Mouse (Mus musculus): ENCODE measurements around the gene Ajm1. TPM values are rescaled to one million over a fixed set of nuclear protein-coding genes. Genes with fewer than 3 reads are reported as not detected.
"Not testable (repeated sequence)": the region's sequence is repeated elsewhere in the genome, so short reads cannot be mapped to it uniquely, and the experiment has no call there.

Ajm1 gene
- polyA plus RNA-seq, 1 experiment: 0.11 TPM

DNA sequence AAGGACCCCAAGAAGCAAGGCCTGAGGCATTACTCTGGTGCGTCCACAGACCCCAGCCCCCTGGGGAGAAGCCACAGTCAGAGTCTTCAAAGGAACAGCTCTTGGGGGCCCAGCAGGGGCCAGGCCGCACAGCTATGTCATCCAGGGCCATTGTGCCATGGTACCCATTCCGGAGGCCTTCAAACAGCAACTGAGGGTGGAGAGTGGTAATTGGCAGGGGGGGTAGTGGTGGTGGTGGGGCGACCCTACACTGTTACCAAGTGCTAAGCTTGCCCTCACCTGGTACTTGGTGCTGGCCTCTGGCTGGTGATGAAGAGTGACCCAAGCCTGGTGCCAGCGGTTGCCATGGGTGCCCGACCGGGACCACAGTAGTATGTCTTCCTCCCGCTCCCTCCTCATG lies 15.8 kb downstream of the Ajm1 start:
- no peaks in the 10 kb centered on the region for H3K27me3 ChIP-seq (ENCODE audit: control insufficient read depth, insufficient read depth, low read length)
- H3K27ac ChIP-seq (ENCODE audit: control insufficient read depth, insufficient read depth, low read depth, low read length): no peak overlapping the region
- peaks cover 2% of the 10 kb centered on the region; the same call in 1 of the 2 replicates for H3K4me1 ChIP-seq (ENCODE audit: control insufficient read depth, insufficient read depth, low read length)
- no peaks in the 10 kb centered on the region; the same call in 1 of the 2 replicates for H3K36me3 ChIP-seq (ENCODE audit: control insufficient read depth, insufficient read depth, low read length)
- H3K4me3 ChIP-seq (ENCODE audit: control insufficient read depth, low read depth, low read length): no peak overlapping the region
- TF ChIP-seq POLR2A (IDR thresholded peaks at IDR 0.05; ENCODE audit: control insufficient read depth, low read depth, low read length): no peak
- TF ChIP-seq CTCF (IDR thresholded peaks at IDR 0.05; ENCODE audit: control insufficient read depth, insufficient read depth, insufficient replicate concordance, low read depth, low read length): no peak

DNA sequence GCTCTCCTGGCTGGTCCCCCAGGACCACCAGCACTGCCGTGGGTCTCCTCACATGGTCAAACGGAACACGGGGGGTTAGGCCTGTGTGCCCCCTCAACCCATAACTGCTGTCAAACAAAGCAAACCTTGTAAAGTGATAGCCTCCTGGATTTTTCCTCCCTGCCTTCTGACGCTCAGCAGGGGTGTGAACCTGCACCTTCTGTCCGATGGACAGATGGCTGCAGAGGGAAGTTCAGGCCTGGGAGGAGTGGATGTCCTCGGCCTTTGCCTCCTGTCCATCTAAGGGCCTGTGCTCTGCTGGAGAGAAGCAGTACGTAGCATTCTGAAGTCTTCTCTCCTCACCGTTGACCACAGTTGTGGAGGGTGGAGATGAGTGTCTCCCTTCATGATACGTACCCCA lies 19.6 kb downstream of the Ajm1 start:
- H3K27me3 ChIP-seq (ENCODE audit: control insufficient read depth, insufficient read depth, low read length): no peaks in the 10 kb centered on the region

DNA sequence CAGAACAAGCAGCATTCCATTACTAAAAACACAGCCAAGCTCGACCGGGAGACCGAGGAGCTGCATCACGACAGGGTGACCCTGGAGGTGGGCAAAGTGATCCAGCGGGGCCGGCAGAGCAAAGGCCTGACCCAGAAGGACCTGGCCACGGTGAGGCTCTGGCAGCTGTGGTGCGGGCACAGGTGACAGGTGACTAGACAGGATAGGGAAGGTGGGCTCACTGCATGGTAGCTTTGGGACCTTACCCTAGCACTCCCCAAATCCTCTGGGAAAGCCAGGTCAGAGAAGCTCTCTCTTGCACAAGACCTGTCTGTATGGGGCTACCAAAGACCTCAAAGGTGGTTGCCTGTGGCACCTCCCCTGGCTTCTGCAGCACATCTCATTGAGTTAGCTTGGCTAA lies 21.0 kb downstream of the Ajm1 start:
- TF ChIP-seq POLR2A (IDR thresholded peaks at IDR 0.05; ENCODE audit: control insufficient read depth, low read depth, low read length): no peak
- TF ChIP-seq CTCF (IDR thresholded peaks at IDR 0.05; ENCODE audit: control insufficient read depth, insufficient read depth, insufficient replicate concordance, low read depth, low read length): no peak
- H3K36me3 ChIP-seq (ENCODE audit: control insufficient read depth, insufficient read depth, low read length): no peaks in the 10 kb centered on the region; the same call in 1 of the 2 replicates
- no peak overlapping the region for H3K4me3 ChIP-seq (ENCODE audit: control insufficient read depth, low read depth, low read length)
- H3K27me3 ChIP-seq (ENCODE audit: control insufficient read depth, insufficient read depth, low read length): no peaks in the 10 kb centered on the region
- peaks cover 4% of the 10 kb centered on the region for H3K4me1 ChIP-seq (ENCODE audit: control insufficient read depth, insufficient read depth, low read length)
- no peak overlapping the region for H3K27ac ChIP-seq (ENCODE audit: control insufficient read depth, insufficient read depth, low read depth, low read length)

More for the DNA sequence above, 19.6 kb downstream of the Ajm1 start:
- H3K27ac ChIP-seq (ENCODE audit: control insufficient read depth, insufficient read depth, low read depth, low read length): no peak overlapping the region
- TF ChIP-seq CTCF (IDR thresholded peaks at IDR 0.05; ENCODE audit: control insufficient read depth, insufficient read depth, insufficient replicate concordance, low read depth, low read length) (no peak), POLR2A (IDR thresholded peaks at IDR 0.05; ENCODE audit: control insufficient read depth, low read depth, low read length) (no peak)
- no peaks in the 10 kb centered on the region; the same call in 1 of the 2 replicates for H3K36me3 ChIP-seq (ENCODE audit: control insufficient read depth, insufficient read depth, low read length)
- H3K4me1 ChIP-seq (ENCODE audit: control insufficient read depth, insufficient read depth, low read length): peaks cover 4% of the 10 kb centered on the region
- H3K4me3 ChIP-seq (ENCODE audit: control insufficient read depth, low read depth, low read length): no peak overlapping the region

DNA sequence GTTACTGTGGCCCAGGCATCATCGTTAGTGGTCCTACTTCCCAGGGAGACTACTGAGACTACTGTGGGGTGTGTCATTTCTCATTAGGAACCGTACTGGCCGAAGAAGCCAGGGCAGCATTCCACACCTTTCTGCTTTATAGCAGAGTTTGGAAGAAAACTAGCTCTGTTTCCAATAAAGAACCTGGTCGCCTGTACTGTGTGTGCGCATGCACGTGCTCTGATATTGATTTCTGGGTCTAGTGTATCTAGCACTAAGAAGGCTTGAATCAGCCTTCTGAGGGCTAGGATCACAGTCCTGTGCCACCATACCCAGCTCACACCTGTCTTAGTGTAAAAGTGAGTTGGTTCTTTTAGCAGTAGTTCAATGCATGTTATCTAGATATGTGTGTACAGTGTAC lies 22.8 kb downstream of the Ajm1 start:
- no peak for TF ChIP-seq POLR2A (IDR thresholded peaks at IDR 0.05; ENCODE audit: control insufficient read depth, low read depth, low read length)
- TF ChIP-seq CTCF (IDR thresholded peaks at IDR 0.05; ENCODE audit: control insufficient read depth, insufficient read depth, insufficient replicate concordance, low read depth, low read length): no peak
- Histone ChIP-seq H3K27me3 (ENCODE audit: control insufficient read depth, insufficient read depth, low read length) (no peaks in the 10 kb centered on the region), H3K27ac (ENCODE audit: control insufficient read depth, insufficient read depth, low read depth, low read length) (no peak overlapping the region), H3K4me1 (ENCODE audit: control insufficient read depth, insufficient read depth, low read length) (peaks cover 4% of the 10 kb centered on the region), H3K36me3 (ENCODE audit: control insufficient read depth, insufficient read depth, low read length) (no peaks in the 10 kb centered on the region; the same call in 1 of the 2 replicates), H3K4me3 (ENCODE audit: control insufficient read depth, low read depth, low read length) (peak overlapping the region; percentile 95; the same call in 1 of the 2 replicates)

DNA sequence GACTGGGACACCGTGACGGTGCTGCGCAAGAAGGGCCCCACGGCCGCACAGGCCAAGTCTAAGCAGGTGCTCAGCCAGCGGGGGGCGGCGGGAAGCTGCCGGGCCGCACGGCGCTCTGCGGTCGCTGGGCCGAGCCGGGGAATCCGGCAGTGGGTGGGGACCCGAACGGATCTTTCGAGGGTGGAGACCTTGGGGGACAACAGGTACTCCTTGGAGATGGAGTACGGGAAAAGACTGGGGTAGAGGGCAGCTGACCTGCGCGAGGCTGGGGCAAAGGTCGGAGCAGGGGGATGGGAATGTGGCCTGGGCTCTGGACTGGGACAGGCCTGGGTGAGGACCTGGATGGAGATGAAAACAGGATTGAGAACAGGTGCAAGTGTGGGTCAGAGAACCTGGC lies 23.6 kb downstream of the Ajm1 start:
- Histone ChIP-seq H3K4me1 (ENCODE audit: control insufficient read depth, insufficient read depth, low read length) (peaks cover 4% of the 10 kb centered on the region), H3K27me3 (ENCODE audit: control insufficient read depth, insufficient read depth, low read length) (no peaks in the 10 kb centered on the region), H3K36me3 (ENCODE audit: control insufficient read depth, insufficient read depth, low read length) (no peaks in the 10 kb centered on the region; the same call in 1 of the 2 replicates), H3K4me3 (ENCODE audit: control insufficient read depth, low read depth, low read length) (peak overlapping the region; percentile 95), H3K27ac (ENCODE audit: control insufficient read depth, insufficient read depth, low read depth, low read length) (peak overlapping the region; percentile 75)
- TF ChIP-seq POLR2A (IDR thresholded peaks at IDR 0.05; ENCODE audit: control insufficient read depth, low read depth, low read length): no peak
- TF ChIP-seq CTCF (IDR thresholded peaks at IDR 0.05; ENCODE audit: control insufficient read depth, insufficient read depth, insufficient replicate concordance, low read depth, low read length): no peak

DNA sequence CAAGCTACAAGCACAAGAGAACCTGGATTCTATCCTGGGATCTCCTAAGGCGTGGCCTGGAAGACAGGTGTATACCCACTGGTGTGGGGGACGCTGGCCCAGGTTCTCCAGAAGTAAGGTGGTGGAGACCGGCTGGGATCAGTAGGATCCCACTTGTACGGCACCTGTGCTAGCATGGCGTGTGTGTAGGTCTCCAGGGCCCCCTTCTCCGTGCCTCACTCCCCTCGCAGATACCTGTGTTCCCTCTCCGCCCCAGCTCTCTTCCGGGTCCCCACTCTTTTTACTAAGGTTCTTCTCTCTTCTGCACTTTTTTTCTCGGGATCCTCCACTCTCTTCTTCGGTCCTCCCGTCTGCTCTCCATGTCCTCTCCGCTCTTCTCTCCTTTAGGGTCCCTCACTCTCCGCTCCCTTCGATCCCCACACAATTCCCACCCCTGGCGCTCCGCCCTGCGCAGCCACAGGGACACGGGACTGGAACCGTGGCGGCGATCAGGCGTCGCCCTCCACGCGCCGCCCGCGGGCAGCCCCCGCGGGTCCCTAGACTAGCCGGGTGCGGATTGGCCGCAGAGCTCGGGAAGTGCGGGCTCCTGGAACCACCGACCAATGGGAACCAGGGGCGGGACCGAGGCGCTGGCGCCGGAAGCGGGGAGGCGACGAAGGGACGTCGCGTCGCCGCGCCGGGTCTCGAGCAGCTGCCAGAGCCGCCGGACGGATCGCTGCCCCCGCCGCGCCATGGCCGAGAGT lies 24.2 kb downstream of the Ajm1 start, which contains the start of gene Edf1:
Edf1 (plus strand) TSS at position 627 of the 743 bp plus-strand sequence.
- peak; percentile 50 for TF ChIP-seq POLR2A (IDR thresholded peaks at IDR 0.05; ENCODE audit: control insufficient read depth, low read depth, low read length)
- no peak for TF ChIP-seq CTCF (IDR thresholded peaks at IDR 0.05; ENCODE audit: control insufficient read depth, insufficient read depth, insufficient replicate concordance, low read depth, low read length)
- Histone ChIP-seq H3K27me3 (ENCODE audit: control insufficient read depth, insufficient read depth, low read length) (no peaks in the 10 kb centered on the region), H3K27ac (ENCODE audit: control insufficient read depth, insufficient read depth, low read depth, low read length) (peak within 1 kb of the TSS; percentile 75)

DNA sequence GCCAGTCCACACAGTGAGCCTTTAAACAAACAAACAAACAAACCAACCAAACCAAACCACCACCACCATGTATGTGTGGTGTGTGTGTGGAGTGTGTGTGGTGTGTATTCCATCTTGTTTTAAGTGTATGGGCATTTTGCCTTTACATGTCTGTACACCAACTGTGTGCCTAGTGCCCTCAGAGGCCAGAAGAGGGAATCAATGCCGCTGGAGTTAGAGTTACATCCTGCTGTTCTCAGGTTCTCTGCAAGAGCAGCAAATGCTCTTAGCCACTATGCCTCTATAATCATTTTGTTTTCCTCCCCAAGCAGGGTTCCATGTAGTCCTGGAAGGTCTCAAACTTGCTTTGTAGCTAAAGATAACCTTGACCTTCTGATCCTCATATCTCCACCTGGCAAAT lies 25.3 kb downstream of the Ajm1 start:
- Histone ChIP-seq H3K4me1 (ENCODE audit: control insufficient read depth, insufficient read depth, low read length) (peaks cover 4% of the 10 kb centered on the region), H3K4me3 (ENCODE audit: control insufficient read depth, low read depth, low read length) (no peak overlapping the region), H3K36me3 (ENCODE audit: control insufficient read depth, insufficient read depth, low read length) (no peaks in the 10 kb centered on the region; the same call in 1 of the 2 replicates), H3K27ac (ENCODE audit: control insufficient read depth, insufficient read depth, low read depth, low read length) (no peak overlapping the region), H3K27me3 (ENCODE audit: control insufficient read depth, insufficient read depth, low read length) (no peaks in the 10 kb centered on the region)
- TF ChIP-seq CTCF (IDR thresholded peaks at IDR 0.05; ENCODE audit: control insufficient read depth, insufficient read depth, insufficient replicate concordance, low read depth, low read length) (no peak), POLR2A (IDR thresholded peaks at IDR 0.05; ENCODE audit: control insufficient read depth, low read depth, low read length) (no peak)

More for the DNA sequence above, 24.2 kb downstream of the Ajm1 start, which contains the start of gene Edf1:
- Histone ChIP-seq H3K36me3 (ENCODE audit: control insufficient read depth, insufficient read depth, low read length) (no peaks in the 10 kb centered on the region; the same call in 1 of the 2 replicates), H3K4me1 (ENCODE audit: control insufficient read depth, insufficient read depth, low read length) (peaks cover 4% of the 10 kb centered on the region), H3K4me3 (ENCODE audit: control insufficient read depth, low read depth, low read length) (peak within 1 kb of the TSS; percentile 95)

DNA sequence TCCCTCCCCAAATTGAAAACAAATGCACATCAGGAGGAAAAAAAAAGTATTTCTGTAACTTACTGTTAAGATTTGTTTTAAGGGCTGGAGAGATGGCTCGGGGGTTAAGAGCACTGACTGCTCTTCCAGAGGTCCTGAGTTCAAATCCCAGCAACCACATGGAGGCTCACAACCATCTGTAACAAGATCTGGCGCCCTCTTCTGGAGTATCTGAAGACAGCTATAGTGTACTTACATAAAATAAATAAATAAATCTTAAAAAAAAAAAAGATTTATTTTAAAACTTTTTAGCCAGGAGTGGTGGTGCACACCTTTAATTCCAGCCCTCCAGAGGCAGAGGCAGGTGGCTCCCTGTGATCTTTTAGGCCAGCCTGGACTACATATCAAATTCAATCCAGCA lies 26.1 kb downstream of the Ajm1 start:
- not testable (repeated sequence) for H3K36me3 ChIP-seq (ENCODE audit: control insufficient read depth, insufficient read depth, low read length); H3K27ac ChIP-seq (ENCODE audit: control insufficient read depth, insufficient read depth, low read depth, low read length); H3K4me3 ChIP-seq (ENCODE audit: control insufficient read depth, low read depth, low read length); H3K27me3 ChIP-seq (ENCODE audit: control insufficient read depth, insufficient read depth, low read length); H3K4me1 ChIP-seq (ENCODE audit: control insufficient read depth, insufficient read depth, low read length)

DNA sequence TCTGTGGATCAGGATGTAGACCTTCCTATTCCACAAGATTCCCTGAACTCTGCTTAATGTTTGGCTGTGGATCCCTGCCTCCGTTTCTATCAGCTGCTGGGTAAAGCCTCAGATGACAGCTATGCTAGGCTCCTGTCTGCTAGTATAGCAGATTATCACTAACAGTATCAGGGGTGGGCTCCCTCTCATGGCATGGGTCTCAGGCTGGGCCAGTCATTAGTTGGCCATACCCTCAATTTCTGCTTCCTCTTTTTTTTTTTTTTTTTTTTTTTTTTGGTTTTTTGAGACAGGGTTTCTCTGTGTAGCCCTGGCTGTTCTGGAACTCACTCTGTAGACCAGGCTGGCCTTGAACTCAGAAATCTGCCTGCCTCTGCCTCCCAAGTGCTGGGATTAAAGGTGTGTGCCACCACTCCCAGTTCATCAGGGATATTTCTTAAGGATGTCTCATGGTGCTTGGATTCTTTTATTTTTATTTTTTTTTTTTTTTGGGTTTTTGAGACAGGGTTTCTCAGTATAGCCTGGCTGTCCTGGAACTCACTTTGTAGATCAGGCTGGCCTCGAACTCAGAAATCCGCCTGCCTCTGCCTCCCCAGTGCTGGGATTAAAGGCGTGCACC lies 28.3 kb downstream of the Ajm1 start:
- not testable (repeated sequence) for H3K36me3 ChIP-seq (ENCODE audit: control insufficient read depth, insufficient read depth, low read length); H3K27me3 ChIP-seq (ENCODE audit: control insufficient read depth, insufficient read depth, low read length); H3K4me1 ChIP-seq (ENCODE audit: control insufficient read depth, insufficient read depth, low read length); H3K4me3 ChIP-seq (ENCODE audit: control insufficient read depth, low read depth, low read length); H3K27ac ChIP-seq (ENCODE audit: control insufficient read depth, insufficient read depth, low read depth, low read length)

Data from testis, adult 2 months (tissue).